Mouse (Mus musculus) regulatory T cell (primary cell): ENCODE measurements around the gene Ccm2l.

Source experiments
- in situ Hi-C: fragments of 300-600 bp; cut with MboI, MseI; formaldehyde crosslinking; loops from one replicate; pipeline ENCODE4 v1.15.1; 2025; ENCODE audit warnings: high pct_unique_total_duplicates

Ccm2l gene

DNA sequence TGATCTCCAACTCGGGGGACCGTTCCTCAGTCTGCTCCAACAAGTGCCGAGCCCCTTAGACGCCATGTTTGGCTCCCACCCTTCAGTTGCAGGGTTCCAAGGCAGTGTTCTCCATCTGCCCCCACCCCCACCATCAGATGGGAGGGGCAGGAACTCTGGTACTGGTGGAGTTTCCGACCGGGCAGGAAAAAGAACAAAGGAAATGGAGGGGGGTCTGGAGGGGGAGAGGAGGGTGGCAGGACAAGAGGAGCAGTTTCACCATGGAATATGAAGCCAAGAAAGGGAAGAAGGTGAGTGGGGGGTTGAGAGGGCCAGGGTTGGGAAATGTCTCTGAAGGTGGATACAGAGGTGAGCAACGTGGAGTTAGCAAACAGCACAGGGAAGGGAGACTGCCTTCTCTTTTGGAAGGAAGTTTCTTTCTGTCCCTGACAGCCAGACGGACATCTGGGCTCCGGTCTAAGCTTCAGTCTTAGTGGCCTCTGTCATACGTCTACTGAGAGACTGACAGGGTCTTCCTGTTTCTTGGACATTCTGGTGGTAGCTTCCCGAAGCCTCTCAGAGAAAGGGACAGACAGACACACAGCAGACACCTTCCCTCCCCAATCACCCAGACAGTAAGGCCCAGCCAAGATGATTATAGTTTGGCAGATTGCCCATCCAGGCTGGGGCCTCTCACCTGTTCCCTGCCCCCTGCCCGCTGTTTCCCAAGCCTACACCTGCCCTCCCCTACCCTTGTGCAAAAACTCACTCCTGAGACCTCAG, at the start of gene Ccm2l:
Gene Ccm2l (plus strand): TSS at position 209 of the 762 bp plus-strand sequence.
- in situ Hi-C loops = no loop called here

DNA sequence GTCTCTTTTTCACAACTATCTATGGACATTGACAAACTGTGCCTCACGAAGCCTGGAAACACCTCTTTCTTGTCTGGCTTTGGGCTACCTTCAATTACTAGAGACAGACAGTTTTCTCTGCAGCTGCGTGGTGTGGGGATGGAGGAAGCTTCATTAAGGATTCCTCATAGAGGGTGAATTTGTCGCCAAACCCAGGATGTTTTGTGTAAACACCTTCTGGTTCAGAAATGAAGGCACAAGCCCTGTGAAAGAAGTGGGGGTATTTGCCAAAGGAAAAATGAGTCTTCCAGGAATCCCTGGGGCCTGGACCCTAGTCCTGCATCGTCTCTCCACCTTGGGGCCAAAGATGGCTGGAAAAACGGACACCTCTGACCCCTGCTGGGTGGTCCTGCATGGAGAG, 49.0 kb upstream of the Ccm2l start:
- in situ Hi-C loops = loop anchor here (5.0 to 25.0 kb wide), 2 partner anchors 104 to 1329 kb away; partner anchors contain the start of gene Mylk2

DNA sequence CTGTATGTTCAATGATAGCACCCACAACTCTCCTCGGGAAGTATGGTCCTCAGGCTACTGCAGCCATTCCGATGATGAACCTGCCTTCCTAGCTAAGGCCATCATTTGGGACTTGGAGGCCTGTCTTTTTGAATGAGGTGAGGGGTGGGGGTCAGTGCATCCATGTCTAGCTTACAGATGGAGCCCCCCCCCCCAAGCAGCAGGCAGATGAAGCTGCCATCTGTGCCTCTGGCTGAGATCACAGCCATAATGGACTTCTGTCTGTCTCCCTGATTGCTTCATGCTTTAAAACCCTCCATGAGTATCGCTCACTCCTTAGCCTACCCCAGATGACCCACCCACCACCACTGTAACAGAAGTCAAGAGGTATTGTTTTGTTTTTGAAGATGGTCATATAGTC, 46.4 kb upstream of the Ccm2l start:
- in situ Hi-C loops = loop anchor here (5.0 to 25.0 kb wide), 2 partner anchors 107 to 1332 kb away; partner anchors contain the start of gene Mylk2

DNA sequence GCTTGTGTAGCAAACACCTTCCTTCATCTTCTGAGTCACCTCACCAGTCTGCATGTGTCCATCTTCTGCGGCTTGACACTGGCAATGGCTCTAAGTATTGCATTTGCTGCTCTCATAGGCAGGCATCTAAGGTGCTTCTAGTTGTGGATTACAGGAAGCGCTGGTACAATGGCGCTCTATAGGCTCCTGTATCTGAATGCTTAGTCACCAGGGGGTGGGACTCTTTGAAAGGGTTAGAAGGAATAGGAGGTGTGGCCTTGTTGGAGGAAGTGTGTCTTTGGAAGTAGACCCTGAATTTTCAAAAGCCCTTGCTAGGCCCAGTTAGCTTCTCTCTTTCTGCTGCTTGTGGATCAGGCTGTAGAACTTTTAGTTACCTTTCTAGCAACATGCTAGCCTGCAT, 44.6 kb upstream of the Ccm2l start:
- in situ Hi-C loops = loop anchor here (25.0 kb wide), 1 partner anchor 1334 kb away; no protein-coding TSS in a partner anchor

DNA sequence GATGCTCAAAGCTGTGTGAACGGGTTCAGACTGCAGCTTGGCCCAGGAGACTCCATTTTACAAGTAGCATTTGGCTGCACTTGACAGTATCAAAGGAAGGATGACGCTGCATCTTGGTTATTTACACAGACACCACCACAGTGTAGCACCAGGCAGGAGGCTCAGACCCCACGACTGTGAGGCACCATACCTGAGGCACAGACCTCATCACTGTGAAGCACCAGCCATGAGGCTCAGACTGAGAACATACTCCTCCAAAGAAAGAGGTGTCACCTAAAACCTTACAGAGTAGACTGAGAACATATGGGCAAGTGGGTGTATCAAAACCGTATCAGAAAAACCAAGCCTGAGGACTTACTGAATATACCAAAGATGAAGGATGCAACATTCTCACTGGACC, 42.9 kb upstream of the Ccm2l start:
- in situ Hi-C loops = loop anchor here (25.0 kb wide), 1 partner anchor 1336 kb away; no protein-coding TSS in a partner anchor

DNA sequence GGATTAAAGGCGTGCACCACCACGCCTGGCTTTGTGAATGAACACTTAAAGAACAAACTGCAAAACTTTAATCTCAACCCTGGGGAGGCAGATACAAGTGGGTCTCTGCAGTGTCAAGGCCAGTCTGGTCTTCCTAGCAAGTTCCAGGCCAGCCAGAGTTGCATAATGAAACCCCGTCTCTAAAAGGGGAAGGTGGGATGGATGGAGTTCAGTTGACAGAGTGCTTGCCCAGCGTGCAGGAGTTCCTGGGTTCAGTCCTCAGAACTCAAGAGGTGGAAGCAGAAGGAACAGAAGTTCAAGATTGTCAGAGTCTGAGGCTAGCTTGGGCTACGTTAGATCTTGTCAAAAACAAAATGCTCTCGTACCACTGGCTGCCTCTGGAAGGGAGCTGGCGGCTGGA, 39.7 kb upstream of the Ccm2l start:
- in situ Hi-C loops = no loop called here

DNA sequence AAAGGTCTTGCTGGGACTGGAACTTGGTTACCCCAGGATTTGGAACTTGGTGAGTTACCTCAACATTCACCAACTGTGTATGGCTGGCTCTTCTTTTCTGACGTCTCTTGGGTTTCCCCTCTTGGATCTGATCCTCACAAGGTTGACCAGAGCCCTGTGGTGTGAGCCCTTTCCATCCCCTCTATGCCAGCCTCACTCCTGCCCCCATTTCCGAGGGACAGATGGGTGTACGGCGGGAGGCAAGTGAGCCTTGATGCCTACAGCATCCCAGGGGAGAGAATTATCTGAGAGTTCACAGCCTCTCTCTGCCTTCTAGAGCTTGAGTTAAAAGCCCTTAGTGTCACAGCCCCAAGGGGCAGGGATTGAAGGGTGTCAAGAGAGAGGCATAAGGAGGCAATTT, 38.3 kb upstream of the Ccm2l start:
- in situ Hi-C loops = no loop called here

DNA sequence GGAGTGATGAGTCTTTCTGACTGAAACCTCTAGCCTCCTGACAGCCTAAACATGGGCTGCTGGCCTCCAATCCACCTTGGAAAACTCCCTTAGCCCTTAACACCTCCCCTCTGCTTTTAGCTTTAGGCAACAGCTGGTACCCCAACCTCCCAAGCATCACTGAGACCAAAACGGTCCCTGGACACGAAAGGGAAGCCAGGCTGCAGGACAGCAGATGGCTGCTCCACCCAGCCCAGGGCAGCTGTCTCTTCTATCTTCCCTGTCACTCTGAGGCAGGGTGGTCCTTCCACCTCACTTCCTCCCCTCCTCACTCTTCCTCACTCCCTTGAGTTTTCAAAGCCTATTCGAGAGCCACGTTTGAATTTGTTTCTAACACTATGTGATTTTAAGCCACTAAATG, 35.3 kb upstream of the Ccm2l start:
- in situ Hi-C loops = no loop called here

DNA sequence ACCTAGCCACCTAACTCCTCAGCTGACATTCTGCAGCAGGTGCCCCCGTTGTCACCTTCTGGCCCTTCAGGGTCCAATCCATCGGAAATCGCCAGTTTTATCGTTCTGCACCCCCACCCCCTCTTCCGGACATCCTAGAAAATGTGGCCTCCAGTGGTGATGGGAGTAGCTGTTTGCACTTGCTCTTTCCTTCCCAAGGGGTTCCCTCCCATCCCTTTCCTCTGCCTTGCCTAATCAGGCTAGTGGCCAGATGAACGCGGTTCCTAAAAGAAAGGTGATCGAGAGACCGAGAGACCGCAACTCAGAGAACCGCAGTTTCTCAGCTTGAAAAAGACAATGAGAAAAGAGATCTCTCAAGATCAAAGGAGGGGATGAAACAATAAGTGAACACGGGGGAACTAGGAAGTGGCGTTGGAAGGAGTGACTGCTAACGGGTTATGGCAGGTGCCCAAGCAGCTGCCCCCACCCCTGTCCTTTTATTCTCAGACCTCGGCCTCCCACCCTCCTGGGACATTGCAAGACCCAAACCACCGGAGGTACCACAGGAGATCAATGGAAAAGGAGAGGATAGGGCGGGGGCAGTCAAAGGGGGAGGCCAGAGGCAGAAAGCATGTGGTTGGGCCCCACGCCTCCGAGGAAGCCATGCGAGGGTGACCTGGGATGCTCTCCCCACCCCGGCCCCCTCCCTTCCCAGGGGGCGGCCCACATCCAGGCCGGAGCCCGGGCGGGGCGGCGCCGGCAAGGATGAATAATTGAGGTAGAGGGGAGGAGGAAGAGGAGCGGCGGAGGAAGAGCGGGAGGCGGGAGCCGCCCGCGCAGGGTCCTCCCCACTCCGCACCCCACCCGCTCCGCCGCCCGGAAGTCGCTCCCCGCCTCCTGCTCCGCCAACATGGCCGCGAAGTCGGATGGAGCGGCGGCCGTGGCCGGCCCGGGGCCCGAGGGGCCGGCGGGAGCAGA, 34.4 kb upstream of the Ccm2l start, which contains the start of gene Xkr7:
Gene Xkr7 (plus strand): TSS at position 727 of the 957 bp plus-strand sequence.
- in situ Hi-C loops = no loop called here

DNA sequence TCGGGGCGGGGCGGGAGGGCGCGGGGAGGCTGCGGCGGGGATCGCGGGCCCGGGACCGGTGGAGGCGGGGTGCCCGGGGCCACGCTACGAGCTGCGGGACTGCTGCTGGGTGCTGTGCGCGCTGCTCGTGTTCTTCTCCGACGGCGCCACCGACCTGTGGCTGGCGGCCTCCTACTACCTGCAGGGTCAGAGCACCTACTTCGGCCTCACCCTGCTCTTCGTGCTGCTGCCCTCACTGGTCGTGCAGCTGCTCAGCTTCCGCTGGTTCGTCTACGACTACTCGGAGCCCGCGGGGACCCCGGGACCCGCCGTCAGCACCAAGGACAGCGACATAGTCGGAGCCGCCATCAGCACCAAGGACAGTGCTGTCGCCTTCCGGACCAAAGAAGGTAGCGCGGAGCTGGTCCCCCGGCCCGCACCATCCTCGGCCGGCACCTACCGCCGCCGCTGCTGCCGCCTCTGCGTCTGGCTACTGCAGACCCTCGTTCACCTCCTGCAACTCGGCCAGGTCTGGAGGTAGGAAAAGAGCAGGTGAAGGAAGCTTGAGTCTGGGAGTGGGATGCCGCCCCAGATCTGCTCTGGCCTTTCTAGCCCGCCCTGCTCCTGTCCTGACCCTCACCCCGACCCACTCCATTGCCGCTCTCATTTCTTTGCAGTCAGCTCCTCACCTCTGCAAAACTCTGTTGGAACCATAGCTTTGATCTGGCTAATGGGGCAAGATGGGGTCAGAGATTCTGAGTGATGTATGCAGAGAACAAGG, 33.5 kb upstream of the Ccm2l start:
- in situ Hi-C loops = no loop called here

DNA sequence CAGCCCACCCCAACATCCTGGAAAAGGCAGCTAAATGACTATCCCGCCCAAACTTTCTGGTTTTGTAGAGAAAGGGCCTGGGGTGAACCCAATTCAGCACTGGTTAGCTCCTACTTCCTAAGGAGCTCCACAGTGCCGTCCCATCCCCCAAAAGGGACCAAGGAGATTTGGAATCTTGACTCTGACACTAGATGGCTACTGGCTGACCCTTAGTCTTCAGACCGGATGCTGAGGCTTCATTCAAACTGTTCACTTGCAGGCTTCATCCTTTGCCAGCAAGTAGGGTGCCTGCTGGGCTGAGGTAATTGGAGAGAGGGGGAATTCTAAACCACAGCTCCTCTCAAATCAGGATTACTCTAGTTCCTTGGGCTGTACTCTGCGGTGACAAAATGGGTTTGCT, 32.8 kb upstream of the Ccm2l start:
- in situ Hi-C loops = no loop called here

DNA sequence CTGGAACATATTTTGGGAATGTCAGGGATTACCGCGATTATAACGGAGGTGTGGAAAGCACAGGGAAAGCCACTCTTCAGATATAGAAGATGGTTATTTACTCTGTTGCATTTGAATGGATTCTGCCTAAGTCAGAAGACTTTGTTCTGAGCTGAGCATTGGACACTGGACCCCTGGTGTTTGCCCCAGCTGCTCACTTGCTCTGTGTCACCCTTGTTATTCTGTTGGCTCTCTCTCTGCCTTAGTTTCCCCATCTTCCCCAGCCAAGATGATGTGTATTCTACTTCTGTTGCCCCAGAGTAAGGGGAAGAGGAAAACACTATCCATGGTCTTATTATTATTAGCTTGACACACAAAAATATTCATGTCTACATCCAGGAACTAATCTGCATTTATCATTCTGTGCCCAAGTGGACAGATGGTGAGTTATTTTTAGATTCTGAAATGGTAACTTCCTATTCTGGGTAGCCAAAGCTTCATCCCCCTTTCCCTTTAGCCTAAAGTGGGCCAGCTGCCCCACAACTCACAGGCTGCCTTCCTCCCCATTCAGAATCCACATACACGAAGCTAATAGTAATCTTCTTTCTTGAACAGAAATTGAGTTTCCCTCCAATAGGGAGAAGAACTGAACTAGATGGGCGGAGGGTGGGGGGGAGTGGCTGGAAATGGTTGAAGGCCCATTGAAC, 32.1 kb upstream of the Ccm2l start:
- in situ Hi-C loops = no loop called here

DNA sequence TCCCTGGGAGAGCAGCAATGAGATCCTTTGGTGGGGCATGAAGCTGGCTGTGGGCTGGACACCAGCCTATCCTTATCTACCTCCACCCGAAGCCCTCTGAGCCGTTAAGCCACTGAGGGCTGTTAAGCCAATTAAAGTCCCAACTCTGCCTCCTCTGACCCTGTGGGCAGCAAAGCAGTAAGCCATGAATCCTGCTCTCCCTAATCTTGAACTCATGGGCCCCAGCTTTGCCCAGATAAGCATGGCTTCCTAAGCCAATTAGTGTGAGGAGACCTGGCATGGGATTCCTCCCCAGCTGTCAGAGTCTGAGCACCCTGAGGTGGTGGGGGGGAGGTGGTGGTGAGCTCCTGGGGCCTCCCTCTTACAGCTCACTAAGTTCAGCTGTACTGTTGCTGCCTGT, 29.1 kb upstream of the Ccm2l start:
- in situ Hi-C loops = no loop called here

DNA sequence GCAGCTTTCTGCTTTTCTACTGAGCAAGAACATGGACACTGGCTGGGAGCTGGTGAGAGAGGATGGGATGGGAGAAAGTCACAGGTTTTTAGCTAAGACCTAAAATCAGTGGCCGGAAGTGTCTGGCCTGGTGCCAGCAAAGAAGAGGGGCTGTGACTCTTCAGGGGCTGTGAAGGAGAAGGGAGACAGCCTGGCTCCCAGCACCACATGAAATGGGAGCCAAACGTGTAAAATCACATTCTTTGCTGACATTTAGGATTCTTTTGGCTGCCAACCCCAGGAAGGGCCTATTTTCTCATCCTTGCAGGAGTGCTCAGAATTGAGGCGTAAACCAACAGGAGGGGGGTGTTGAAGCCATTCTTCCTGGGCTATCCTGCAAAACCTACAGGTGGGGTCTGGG, 21.9 kb upstream of the Ccm2l start:
- in situ Hi-C loops = no loop called here

DNA sequence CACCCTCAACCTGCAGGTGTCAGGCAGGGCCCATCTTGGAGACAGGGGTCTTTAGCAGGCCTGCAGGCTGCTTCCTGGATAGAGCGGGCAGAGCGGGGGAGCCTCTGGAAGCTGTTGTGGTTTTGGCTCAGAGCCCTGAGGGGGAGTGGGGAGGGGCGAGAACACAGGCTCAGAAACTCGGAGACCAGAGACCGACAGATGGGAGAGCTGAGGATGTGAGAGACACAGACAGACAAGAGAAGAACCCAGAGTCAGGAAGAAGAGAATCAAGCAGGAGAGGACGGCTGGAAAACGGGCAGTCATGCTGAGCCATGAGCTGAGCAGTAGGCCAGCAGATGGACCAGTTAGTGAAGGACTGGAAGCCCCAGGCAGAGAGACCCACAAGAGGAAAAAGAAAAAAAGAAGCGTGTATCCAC, 19.9 kb upstream of the Ccm2l start:
- in situ Hi-C loops = no loop called here

DNA sequence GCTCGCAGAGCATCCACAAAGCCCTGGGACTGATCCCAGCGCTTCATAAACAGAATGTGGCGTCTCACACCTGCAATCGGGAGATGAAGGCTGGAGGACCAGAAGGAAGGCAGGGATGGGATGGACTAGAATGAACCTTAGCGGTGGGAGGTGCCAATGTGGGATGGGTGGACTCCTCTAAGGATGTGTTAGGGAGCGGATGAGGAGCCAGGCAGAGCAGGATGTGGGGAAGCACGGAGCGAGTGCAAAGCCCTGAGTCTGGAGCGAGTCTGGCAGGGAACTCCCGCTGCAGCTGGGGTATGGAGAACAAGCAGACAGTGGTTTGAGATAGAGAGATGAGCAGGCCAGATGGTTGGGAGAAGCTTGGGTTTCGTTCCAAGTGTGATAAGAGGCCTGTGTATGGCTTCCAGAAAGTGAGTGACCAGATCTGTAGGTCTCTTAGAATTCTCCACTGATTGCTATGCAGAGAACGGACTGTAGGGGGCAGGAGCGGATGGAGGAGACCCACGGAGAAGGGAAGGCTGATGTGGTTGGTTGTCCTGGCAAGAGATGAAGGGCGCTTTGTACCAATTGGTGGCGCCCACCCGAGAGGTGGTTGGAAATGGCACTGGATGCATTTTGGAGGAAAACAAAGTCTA, 17.8 kb upstream of the Ccm2l start:
- in situ Hi-C loops = no loop called here

DNA sequence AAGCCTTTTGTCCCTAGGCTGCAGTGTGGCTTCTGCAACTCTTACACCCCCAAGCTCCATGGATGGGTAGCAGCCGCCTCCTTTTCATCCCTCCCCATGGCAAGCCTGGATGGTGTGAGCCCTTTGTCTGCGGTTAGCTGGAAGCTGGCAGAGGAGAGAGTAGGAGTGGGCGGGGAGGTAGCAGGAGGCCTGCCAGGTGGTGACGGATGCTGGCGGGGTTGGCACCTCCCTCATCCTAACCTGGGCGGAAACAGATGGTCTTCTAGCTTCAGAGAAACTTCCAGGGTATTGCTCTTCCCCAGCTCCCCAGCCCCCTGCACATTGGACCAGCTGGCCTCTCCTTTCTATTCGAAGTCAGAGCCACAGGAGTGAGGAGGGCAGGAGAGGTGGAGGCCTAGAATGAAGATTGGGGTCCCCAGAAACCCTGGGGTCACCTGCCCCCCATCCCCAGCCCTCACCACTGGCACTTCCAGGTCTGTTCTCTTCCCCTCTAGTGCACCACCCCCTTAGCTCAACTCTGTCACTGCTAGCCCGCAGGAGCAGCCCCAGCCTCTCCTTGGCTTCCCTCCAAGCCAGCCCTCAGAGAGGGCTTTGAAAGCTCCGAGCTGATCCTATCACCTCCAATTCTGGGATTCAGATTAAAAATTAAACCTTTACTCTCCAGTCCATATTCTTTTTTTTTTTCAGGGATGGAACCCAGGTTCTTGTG, 16.3 kb upstream of the Ccm2l start:
- in situ Hi-C loops = no loop called here

DNA sequence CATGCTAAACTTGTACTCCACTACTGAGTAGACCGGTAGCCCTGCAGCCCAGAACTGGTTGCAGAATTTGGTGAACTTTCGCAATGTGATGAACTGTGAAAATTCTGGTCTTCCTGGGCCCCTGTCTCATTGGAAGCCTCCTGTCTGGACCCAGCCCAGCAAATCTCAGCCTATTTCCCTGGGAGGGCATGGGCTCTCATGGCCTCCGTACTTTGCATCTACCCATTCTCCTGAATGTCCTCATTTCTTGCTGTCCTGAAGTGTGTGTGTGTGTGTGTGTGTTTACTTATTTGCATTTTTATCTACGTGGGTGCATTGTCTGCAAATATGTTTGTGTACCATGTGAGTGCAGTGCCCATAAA, 15.8 kb upstream of the Ccm2l start:
- in situ Hi-C loops = no loop called here

DNA sequence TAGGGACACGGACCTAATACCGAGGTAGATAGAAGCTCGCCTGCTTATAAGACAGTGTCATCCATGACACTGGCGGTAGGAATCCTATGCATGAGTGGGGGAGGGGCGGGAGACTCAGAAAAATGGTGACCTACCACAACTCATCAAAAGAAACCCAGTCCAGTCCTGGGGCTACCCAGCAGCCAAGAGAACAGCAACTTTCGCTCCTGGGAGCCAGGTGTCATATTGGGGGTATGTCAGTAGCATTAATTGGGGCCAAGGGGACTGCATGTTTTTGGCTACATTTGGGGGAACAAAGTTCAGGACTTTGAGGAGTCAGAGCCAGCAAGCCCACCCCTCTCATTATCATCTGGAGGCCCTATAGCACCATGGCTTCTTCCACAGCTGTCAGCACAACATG, 14.7 kb upstream of the Ccm2l start:
- in situ Hi-C loops = no loop called here

DNA sequence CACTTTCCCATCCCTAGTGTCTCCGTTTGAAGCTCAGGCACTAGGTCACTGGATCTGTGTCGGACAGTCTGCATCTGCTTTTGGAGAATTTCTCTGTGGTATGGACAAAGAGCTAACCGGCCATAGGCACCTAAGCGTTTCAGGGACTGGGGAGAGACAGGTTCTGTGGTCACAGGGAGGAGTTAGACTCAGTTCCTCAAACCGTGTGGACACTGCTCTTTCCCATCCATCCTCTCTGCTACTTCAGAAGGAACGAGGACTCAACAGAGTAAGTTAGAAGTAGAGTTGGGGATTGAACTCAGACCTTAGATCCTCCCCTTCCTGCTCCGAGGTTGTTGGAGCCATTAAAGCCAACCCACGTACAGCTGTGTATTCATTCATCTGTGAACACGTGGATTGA, 14.2 kb upstream of the Ccm2l start:
- in situ Hi-C loops = no loop called here
